Mouse (Mus musculus) layer of hippocampus, adult 11-12 months (tissue): ENCODE measurements around the gene Omt2a.
"Not testable (repeated sequence)": the region's sequence is repeated elsewhere in the genome, so short reads cannot be mapped to it uniquely, and the experiment has no call there.

Experiments used
- DNase-seq: peaks from one replicate; pipeline ENCODE4 v3.0.0; 2022; ENCODE audit warnings: low spot score

Omt2a gene

GRCm38 (mm10) chr9:78296089-78296488, 18.5 kb downstream of the Omt2a start:
- DNase-seq, result peak; percentile 17

GRCm38 (mm10) chr9:78294781-78295180, 19.8 kb downstream of the Omt2a start:
- DNase-seq, result not testable (repeated sequence)

- not testable (repeated sequence) for DNase-seq
Observed at GRCm38 (mm10) chr9:78293683-78294082, 20.9 kb downstream of the Omt2a start.

GRCm38 (mm10) chr9:78292462-78292861, 22.1 kb downstream of the Omt2a start:
- DNase-seq, result not testable (repeated sequence)

GRCm38 (mm10) chr9:78289723-78290122, 24.9 kb downstream of the Omt2a start, which contains the start of gene Gm10639:
Gene Gm10639 (plus strand): TSS chr9:78289923.
- not testable (repeated sequence) for DNase-seq

GRCm38 (mm10) chr9:78289063-78289462, 25.5 kb downstream of the Omt2a start:
- not testable (repeated sequence) for DNase-seq

- not testable (repeated sequence) for DNase-seq
Observed at GRCm38 (mm10) chr9:78282002-78282711, 32.4 kb downstream of the Omt2a start.

- not testable (repeated sequence) for DNase-seq
Observed at GRCm38 (mm10) chr9:78270945-78271344, 43.7 kb downstream of the Omt2a start.
